Mouse (Mus musculus) forebrain, embryonic 11.5 days (tissue): ENCODE measurements at regions not wholly inside any gene's neighbourhood (a gene's known extent, or its start where the extent isn't known, plus 50 kb on each side); places are given as distances from the start of the nearest gene placed in this dataset.

Experiments
- ATAC-seq: fragments of 200-750 bp; cut with Nextera tagmentation; replicated peaks from 2 replicates; pipeline ENCODE4 v1.8.0; 2017; ENCODE audit warnings: moderate TSS enrichment; ENCODE audit not compliant: low FRiP score
- DNase-seq: peaks from one replicate; pipeline ENCODE4 v3.0.0-alpha.2; 2017; ENCODE audit warnings: low spot score
- H3K27ac ChIP-seq: fragments of 300-500 bp; sonication (generic); 2 replicates; pipeline ENCODE4 v1.5.1; 2014; ENCODE audit warnings: low read depth, low read length
- H3K27me3 ChIP-seq: fragments of 300-500 bp; sonication (generic); 2 replicates; pipeline ENCODE4 v1.6.1; 2014; ENCODE audit warnings: mild to moderate bottlenecking, low read length, mixed read lengths; ENCODE audit not compliant: control insufficient read depth, insufficient read depth
- H3K36me3 ChIP-seq: fragments of 300-500 bp; sonication (generic); 2 replicates; pipeline ENCODE4 v1.6.1; 2014; ENCODE audit warnings: mild to moderate bottlenecking, low read length, moderate library complexity, mixed read lengths; ENCODE audit not compliant: control insufficient read depth, insufficient read depth
- H3K4me1 ChIP-seq: fragments of 300-500 bp; sonication (generic); replicated peaks from 2 replicates; pipeline ENCODE4 v1.6.1; 2014; ENCODE audit warnings: low read length, mixed read lengths; ENCODE audit not compliant: control insufficient read depth, insufficient read depth
- H3K4me2 ChIP-seq: fragments of 300-500 bp; sonication (generic); 2 replicates; pipeline ENCODE4 v1.6.1; 2014; ENCODE audit warnings: low read depth, mild to moderate bottlenecking, low read length, moderate library complexity, mixed read lengths; ENCODE audit not compliant: severe bottlenecking
- H3K4me3 ChIP-seq: fragments of 300-500 bp; sonication (generic); 2 replicates; pipeline ENCODE4 v1.5.1; 2014; ENCODE audit warnings: low read depth, low read length
- H3K9ac ChIP-seq: fragments of 300-500 bp; sonication (generic); 2 replicates; pipeline ENCODE4 v1.6.1; 2014; ENCODE audit warnings: low read length
- H3K9me3 ChIP-seq: fragments of 300-500 bp; sonication (generic); 2 replicates; pipeline ENCODE4 v1.6.1; 2016; ENCODE audit warnings: low read length, mixed read lengths; ENCODE audit not compliant: control insufficient read depth
- WGBS: fragments of 180-500 bp; shearing (Covaris S2); extraction: QIAGEN DNeasy Blood & Tissue Kit; methylation state at CpG from one replicate; pipeline ENCODE4 v1.1.7; 2014; 5-methylcytosine and 5-hydroxymethylcytosine counted together

DNA sequence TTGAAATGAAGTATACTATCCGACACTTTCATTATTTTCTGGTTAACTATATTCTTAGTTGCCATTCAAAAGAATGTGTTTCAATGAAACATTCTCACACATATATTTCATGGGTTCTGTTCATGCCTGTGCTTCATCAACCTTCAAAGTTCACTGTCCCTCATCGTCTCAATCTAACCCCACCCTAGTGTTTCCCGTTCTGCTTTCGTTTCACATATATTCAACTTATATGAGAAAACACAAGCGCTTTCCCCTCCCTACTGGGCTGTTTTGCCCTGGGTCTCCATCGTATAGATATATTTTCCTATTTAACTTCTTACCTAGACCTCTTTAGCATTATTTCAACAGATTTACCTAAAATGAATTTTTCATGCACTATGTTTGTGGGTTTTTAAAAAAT is 458.3 kb upstream of the Mef2c start:
- DNase-seq, result no peak
- ATAC-seq, result no peak
- WGBS, result 95% methylated on average over 6 of the region's 6 CpGs

DNA sequence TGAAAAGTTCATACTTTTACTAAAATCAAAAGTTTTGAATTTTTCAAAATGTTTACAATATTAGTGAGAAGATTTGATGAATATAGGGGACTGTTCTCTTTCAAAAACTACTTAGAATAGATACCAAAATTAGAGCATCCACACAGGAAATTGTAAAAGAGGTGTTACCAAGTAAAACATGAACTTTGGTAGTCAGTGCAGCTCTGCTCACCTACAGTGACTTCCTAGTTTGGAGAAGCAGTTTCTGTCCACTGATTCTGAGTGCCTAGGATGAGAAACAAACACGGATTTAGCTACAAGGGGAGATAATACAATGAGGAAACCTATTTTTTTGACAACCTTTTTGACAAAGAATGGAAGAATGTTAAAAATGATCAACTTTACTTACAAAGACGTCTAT is 457.9 kb upstream of the Mef2c start:
- Histone ChIP-seq H3K4me2 (no peak overlapping the region), H3K36me3 (no peaks in the 10 kb centered on the region), H3K4me1 (no peaks in the 10 kb centered on the region), H3K27me3 (no peaks in the 10 kb centered on the region), H3K4me3 (no peak overlapping the region), H3K9ac (no peak overlapping the region), H3K27ac (no peak overlapping the region), H3K9me3 (no peaks in the 10 kb centered on the region)
- ATAC-seq (no peak), DNase-seq (no peak)
- WGBS, result 81% methylated on average over 2 of the region's 2 CpGs

More for the DNA sequence above, 458.3 kb upstream of the Mef2c start:
- no peaks in the 10 kb centered on the region for H3K27me3 ChIP-seq
- no peak overlapping the region for H3K4me3 ChIP-seq
- no peak overlapping the region for H3K27ac ChIP-seq
- no peaks in the 10 kb centered on the region for H3K36me3 ChIP-seq
- no peak overlapping the region for H3K9ac ChIP-seq
- no peak overlapping the region for H3K4me2 ChIP-seq
- no peaks in the 10 kb centered on the region for H3K9me3 ChIP-seq
- no peaks in the 10 kb centered on the region for H3K4me1 ChIP-seq

DNA sequence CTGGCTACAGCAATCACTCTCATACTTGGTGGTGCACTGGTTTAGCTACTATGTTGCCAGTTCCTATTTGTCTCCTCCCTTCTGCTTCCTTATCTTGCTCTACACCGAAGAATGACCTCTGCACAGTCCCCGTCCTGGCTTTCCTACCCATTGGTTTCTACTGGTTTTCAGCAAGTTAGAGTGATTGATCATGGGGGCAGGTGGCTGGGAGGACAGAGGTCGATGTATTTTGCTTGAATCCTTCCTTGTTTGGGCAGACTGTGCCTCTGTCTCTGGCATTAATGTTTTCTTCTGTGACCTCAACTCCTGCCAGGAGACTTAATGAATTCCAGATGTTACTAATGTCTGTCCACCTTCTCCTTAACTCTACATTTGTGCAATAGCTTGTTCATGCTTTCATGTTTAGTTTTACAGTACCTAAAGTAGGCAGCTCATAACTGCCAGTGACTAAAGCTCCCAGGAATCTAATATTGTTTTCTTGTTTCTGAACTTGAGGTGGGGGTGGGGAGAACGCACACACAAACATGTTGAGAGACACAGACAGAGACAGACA is 457.2 kb upstream of the Mef2c start:
- Histone ChIP-seq H3K9ac (no peak overlapping the region), H3K4me3 (no peak overlapping the region), H3K27me3 (no peaks in the 10 kb centered on the region), H3K4me1 (no peaks in the 10 kb centered on the region), H3K4me2 (no peak overlapping the region), H3K36me3 (no peaks in the 10 kb centered on the region), H3K27ac (no peak overlapping the region), H3K9me3 (no peaks in the 10 kb centered on the region)
- 73% methylated on average over 4 of the region's 4 CpGs for WGBS
- ATAC-seq (no peak), DNase-seq (no peak)

DNA sequence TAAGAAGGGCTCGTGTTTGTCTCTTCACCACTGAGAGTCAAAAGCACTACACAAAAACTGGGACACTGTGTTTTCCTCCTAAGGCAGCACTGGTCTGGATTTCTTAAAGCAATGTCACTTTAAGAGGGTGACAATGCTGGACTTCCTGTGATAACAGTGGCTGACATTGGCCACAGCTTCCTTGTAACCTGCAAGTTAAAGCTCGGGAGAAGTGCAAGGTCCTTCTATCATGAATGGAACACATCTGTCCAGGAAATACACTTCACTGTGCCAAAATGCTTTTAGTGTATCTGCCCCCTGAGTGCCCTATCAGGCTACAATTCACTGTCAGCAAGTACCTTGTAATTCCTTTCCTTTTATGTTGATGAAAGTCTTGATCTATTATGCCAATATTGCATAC is 448.0 kb upstream of the Mef2c start:
- no peak overlapping the region for H3K4me2 ChIP-seq
- no peaks in the 10 kb centered on the region for H3K27me3 ChIP-seq
- H3K9me3 ChIP-seq, result no peaks in the 10 kb centered on the region
- H3K4me3 ChIP-seq, result no peak overlapping the region
- no peak overlapping the region for H3K9ac ChIP-seq
- DNase-seq (no peak), ATAC-seq (no peak)
- 79% methylated on average over 2 of the region's 2 CpGs for WGBS
- H3K27ac ChIP-seq, result no peak overlapping the region
- no peaks in the 10 kb centered on the region for H3K4me1 ChIP-seq
- H3K36me3 ChIP-seq, result no peaks in the 10 kb centered on the region

DNA sequence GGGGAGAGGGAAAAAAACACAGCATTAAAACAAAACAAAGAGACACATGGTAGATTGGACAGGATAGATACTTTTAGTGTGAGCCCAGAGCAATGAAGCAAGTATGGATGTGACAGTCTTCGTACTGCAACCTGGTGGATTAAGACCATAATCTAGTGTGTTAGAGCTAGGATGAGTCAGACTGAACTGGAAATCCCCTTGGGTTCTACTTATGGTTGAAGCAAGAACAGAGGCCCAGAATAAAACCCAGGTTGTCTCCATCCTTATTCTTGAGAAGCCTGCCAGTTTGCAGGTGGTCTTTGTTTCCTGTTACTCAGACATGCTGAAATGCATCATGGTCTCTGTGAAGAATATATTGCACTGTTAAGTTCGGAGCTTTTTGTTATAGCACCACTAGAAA is 447.4 kb upstream of the Mef2c start:
- Histone ChIP-seq H3K4me3 (no peak overlapping the region), H3K27ac (no peak overlapping the region), H3K4me2 (no peak overlapping the region), H3K9ac (no peak overlapping the region), H3K27me3 (no peaks in the 10 kb centered on the region), H3K36me3 (no peaks in the 10 kb centered on the region), H3K4me1 (no peaks in the 10 kb centered on the region), H3K9me3 (no peaks in the 10 kb centered on the region)
- no peak for ATAC-seq
- WGBS, result 89% methylated on average over 2 of the region's 2 CpGs
- no peak for DNase-seq

DNA sequence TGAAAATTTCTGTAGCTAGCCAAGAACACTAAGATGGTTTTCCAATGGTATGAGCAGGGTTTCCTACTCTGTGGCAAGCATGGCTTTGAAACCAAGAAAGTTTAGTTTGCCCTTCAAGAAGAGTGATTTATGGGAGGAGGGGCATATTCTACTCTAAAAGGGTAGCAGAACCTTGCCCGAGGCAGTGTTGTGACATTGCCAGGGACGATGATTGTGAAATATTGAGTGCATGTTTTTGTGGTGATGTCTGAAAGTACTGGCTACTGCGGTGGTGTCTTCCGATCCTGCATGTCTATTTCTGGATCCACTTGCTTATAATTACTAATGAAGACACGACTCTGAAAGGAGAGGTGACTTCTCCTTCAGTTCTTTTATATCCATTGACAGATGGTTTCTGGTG is 439.1 kb upstream of the Mef2c start:
- Histone ChIP-seq H3K9me3 (no peaks in the 10 kb centered on the region), H3K27ac (no peak overlapping the region), H3K36me3 (no peaks in the 10 kb centered on the region), H3K4me1 (no peaks in the 10 kb centered on the region), H3K4me2 (no peak overlapping the region), H3K4me3 (no peak overlapping the region), H3K27me3 (no peaks in the 10 kb centered on the region), H3K9ac (no peak overlapping the region)
- WGBS, result 87% methylated on average over 5 of the region's 5 CpGs
- DNase-seq, result no peak
- ATAC-seq, result no peak

DNA sequence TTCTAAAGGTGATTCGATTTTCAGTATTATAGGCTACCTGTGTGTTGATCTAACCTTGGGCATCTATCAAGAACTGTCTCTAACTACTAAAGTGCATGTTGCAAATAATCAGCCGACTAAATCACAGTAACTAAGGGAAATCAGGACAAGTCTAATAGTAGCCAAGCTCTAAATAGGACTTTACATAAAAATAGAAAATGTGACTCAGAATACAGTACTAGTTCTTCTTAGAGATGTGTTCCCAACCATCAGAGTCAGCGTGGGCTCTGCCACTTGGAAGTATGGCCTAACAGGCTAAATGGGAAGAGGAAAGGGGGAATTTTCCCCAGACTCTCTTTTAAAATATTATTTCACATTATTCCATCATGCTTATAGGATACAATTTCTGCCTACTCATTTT is 438.6 kb upstream of the Mef2c start:
- Histone ChIP-seq H3K4me1 (no peaks in the 10 kb centered on the region), H3K4me2 (no peak overlapping the region), H3K27ac (no peak overlapping the region), H3K9ac (no peak overlapping the region), H3K4me3 (no peak overlapping the region), H3K27me3 (no peaks in the 10 kb centered on the region), H3K36me3 (no peaks in the 10 kb centered on the region), H3K9me3 (no peaks in the 10 kb centered on the region)
- ATAC-seq, result no peak
- DNase-seq, result no peak
- 92% methylated on average over 3 of the region's 3 CpGs for WGBS

DNA sequence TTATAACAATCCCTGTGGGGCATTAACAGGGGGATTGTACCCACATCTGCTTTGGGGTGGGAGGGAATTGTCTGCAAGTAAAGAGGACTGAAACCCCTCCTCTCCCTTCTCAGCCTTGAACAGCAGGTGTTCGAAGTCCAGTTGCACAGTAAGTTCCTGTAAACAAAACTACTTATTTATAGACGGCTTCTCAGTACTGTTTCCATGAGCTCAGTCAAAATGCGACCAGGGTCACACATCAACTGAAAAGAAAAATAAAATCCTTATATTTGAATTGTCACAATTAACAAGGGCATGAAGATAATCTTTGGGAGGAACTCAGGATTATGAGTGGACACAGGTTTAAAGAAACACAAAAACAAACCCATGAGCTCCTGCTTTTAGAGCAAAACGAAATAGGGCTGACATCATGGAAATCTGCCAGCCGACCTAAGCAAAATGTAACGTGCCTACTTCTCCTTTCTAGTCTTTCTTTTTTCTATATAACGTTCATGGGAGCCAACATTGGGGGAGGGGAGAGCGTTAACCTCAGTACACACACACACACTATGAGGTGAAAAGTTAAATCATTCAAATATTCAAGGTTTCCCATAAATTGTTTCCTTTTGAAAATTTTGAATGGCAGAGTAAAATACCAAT is 437.6 kb upstream of the Mef2c start:
- no peaks in the 10 kb centered on the region for H3K9me3 ChIP-seq
- no peak overlapping the region for H3K4me3 ChIP-seq
- H3K27me3 ChIP-seq, result no peaks in the 10 kb centered on the region
- H3K4me1 ChIP-seq, result no peaks in the 10 kb centered on the region
- H3K27ac ChIP-seq, result no peak overlapping the region
- 76% methylated on average over 8 of the region's 8 CpGs for WGBS
- ATAC-seq, result no peak
- no peak overlapping the region for H3K9ac ChIP-seq
- no peak for DNase-seq
- no peak overlapping the region for H3K4me2 ChIP-seq
- no peaks in the 10 kb centered on the region for H3K36me3 ChIP-seq

DNA sequence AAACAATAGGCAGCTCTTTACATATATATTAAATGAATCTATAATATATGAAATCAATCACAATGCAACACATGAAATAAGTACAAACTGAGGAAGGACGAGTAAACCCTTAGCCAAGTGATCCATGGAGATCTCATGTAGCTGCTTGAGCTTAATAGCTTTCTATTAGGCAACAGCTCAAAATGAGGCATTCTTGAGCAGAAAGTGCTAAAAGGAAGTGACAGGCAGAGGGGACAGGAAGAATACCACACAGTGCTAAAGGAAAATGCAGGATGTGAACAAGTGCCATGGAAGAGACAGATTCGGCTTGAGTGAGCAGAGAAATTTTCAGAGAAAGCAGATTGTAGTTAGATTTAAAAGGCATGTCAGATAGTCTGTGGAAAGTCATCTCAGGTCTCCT is 436.3 kb upstream of the Mef2c start:
- Histone ChIP-seq H3K27ac (no peak overlapping the region), H3K36me3 (no peaks in the 10 kb centered on the region), H3K4me2 (no peak overlapping the region), H3K4me3 (no peak overlapping the region), H3K9ac (no peak overlapping the region), H3K4me1 (no peaks in the 10 kb centered on the region), H3K9me3 (no peaks in the 10 kb centered on the region), H3K27me3 (no peaks in the 10 kb centered on the region)
- WGBS, result 80% methylated on average over 2 of the region's 2 CpGs
- DNase-seq (no peak), ATAC-seq (no peak)
